Mouse (Mus musculus) megakaryocyte, adult 5-6 weeks (primary cell): ENCODE measurements around the gene Olfr357. TPM values are rescaled to one million over a fixed set of nuclear protein-coding genes. Genes with fewer than 3 reads are reported as not detected.

Source experiments
- ATAC-seq: 2 replicates; pipeline ENCODE4 v1.8.0; 2016; ENCODE audit warnings: mild to moderate bottlenecking, inconsistent platforms; ENCODE audit not compliant: poor library complexity, severe bottlenecking
- total RNA-seq, 2 experiments: library from RNA; stranded (forward) in 1 of 2; stranded (reverse) in 1 of 2; fragments of 153-499, 151-499 nt in 1 of 2; fragments of 221-1000, 200-1000 nt in 1 of 2; gene quantifications; 2 replicates each; pipeline versions ENCODE4 v1.2.3 to v1.2.4; 2015 to 2017

Olfr357 gene
- total RNA-seq (2015) (not detected in 2 replicates), total RNA-seq (2017) (not detected in 2 replicates)

DNA sequence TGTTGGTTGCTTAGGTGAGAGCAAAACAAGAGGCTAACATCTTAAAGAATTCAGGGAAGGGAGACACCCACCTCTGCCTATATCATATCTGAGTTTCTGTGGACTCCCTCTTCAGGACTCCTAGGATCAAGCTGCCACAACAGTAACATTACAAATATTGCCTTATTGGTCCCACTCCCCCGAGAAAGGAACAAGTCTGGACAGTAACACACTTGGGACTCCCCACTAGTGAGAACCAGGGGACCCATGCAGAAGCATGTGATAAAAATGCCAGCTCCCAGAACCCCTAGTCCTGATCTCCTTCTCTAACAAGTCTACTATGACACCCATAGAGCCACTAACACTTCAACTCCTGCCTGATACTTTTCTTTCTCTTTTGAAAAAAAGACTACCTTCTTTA, at the start of gene Olfr357:
Gene Olfr357, plus strand, starts transcription at position 301 of the 400 bp plus-strand sequence.
- ATAC-seq = no peak

DNA sequence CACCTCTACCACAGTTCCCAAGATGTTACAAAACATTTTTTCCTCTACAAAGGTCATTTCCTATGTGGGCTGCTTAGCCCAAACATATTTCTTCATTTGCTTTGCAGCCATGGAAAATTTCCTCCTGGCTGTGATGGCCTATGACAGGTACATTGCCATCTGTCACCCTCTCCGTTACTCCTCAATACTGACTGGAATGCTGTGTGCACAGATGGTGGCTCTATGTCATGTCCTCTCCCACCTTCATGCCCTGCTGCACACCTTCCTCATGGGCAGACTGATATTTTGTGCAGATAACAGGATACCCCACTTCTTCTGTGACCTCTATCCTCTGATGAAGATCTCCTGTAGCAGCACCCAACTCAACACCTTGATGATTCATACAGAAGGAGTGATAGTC, 3.4 kb downstream of the Olfr357 start:
- no peak for ATAC-seq

DNA sequence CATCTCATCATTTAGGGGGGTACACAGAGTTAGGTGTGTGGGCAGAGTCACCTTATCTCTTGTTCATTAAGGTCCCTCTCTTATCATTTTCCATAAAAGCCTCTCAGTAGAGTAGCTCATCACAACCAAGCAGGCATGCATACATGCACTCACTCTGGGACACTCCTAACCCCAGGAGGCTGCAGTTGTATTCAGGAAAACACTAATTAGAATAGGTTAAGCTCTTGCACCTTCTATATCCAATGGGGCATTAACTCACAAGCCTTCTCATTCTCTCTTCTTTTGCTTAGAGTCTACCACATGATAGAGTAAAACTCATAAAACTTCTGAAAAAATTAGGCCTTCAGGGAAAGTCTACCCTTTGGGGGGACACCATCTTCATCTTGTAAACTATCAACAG, 15.6 kb downstream of the Olfr357 start, which contains the start of gene Olfr358:
Gene Olfr358, minus strand, starts transcription at position 101 of the 400 bp plus-strand sequence.
- no peak for ATAC-seq

Other genes with a start within 250 kb of the Olfr357 start
- not detected in 2 replicates for gene Olfr348, start 209.6 kb upstream of the Olfr357 start, total RNA-seq (2015)
- gene Olfr348, start 209.6 kb upstream of the Olfr357 start, total RNA-seq (2017) = not detected in 2 replicates
- not detected in 2 replicates for gene Olfr50, start 203.3 kb upstream of the Olfr357 start, total RNA-seq (2015)
- not detected in 2 replicates for gene Olfr50, start 203.3 kb upstream of the Olfr357 start, total RNA-seq (2017)
- gene Olfr3, start 176.8 kb upstream of the Olfr357 start, total RNA-seq (2015) = not detected in 2 replicates
- gene Olfr3, start 176.8 kb upstream of the Olfr357 start, total RNA-seq (2017) = not detected in 2 replicates
- gene Olfr350, start 147.5 kb upstream of the Olfr357 start, total RNA-seq (2015) = not detected in 2 replicates
- not detected in 2 replicates for gene Olfr350, start 147.5 kb upstream of the Olfr357 start, total RNA-seq (2017)
- gene Olfr351, start 131.2 kb upstream of the Olfr357 start, total RNA-seq (2015) = not detected in 2 replicates
- gene Olfr351, start 131.2 kb upstream of the Olfr357 start, total RNA-seq (2017) = not detected in 2 replicates
- not detected in 2 replicates for gene Olfr352, start 125.4 kb upstream of the Olfr357 start, total RNA-seq (2015)
- gene Olfr352, start 125.4 kb upstream of the Olfr357 start, total RNA-seq (2017) = not detected in 2 replicates
- not detected in 2 replicates for gene Olfr353, start 100.9 kb upstream of the Olfr357 start, total RNA-seq (2015)
- not detected in 2 replicates for gene Olfr353, start 100.9 kb upstream of the Olfr357 start, total RNA-seq (2017)
- gene Olfr354, start 88.1 kb upstream of the Olfr357 start, total RNA-seq (2015) = not detected in 2 replicates
- not detected in 2 replicates for gene Olfr354, start 88.1 kb upstream of the Olfr357 start, total RNA-seq (2017)
- not detected in 2 replicates for gene Olfr355, start 64.9 kb upstream of the Olfr357 start, total RNA-seq (2015)
- not detected in 2 replicates for gene Olfr355, start 64.9 kb upstream of the Olfr357 start, total RNA-seq (2017)
- not detected in 2 replicates for gene Olfr356, start 56.7 kb upstream of the Olfr357 start, total RNA-seq (2015)
- not detected in 2 replicates for gene Olfr356, start 56.7 kb upstream of the Olfr357 start, total RNA-seq (2017)
- gene Olfr358, start 15.5 kb downstream of the Olfr357 start, total RNA-seq (2015) = not detected in 2 replicates
- gene Olfr358, start 15.5 kb downstream of the Olfr357 start, total RNA-seq (2017) = not detected in 2 replicates
- not detected in 2 replicates for gene Olfr360, start 71.9 kb downstream of the Olfr357 start, total RNA-seq (2015)
- not detected in 2 replicates for gene Olfr360, start 71.9 kb downstream of the Olfr357 start, total RNA-seq (2017)
- gene Olfr361, start 95.5 kb downstream of the Olfr357 start, total RNA-seq (2015) = not detected in 2 replicates
- gene Olfr361, start 95.5 kb downstream of the Olfr357 start, total RNA-seq (2017) = not detected in 2 replicates
- not detected in 2 replicates for gene Olfr362, start 124.1 kb downstream of the Olfr357 start, total RNA-seq (2015)
- not detected in 2 replicates for gene Olfr362, start 124.1 kb downstream of the Olfr357 start, total RNA-seq (2017)
- not detected in 2 replicates for gene Olfr364-ps1, start 145.5 kb downstream of the Olfr357 start, total RNA-seq (2015)
- gene Olfr364-ps1, start 145.5 kb downstream of the Olfr357 start, total RNA-seq (2017) = not detected in 2 replicates
- gene Olfr365, start 194.4 kb downstream of the Olfr357 start, total RNA-seq (2015) = not detected in 2 replicates
- gene Olfr365, start 194.4 kb downstream of the Olfr357 start, total RNA-seq (2017) = not detected in 2 replicates
- gene Olfr366, start 217.7 kb downstream of the Olfr357 start, total RNA-seq (2015) = not detected in 2 replicates
- not detected in 2 replicates for gene Olfr366, start 217.7 kb downstream of the Olfr357 start, total RNA-seq (2017)